Mouse (Mus musculus): ENCODE data around the gene Apobec3.
"Not testable (repeated sequence)": the region's sequence is repeated elsewhere in the genome, so short reads cannot be mapped to it uniquely, and the experiment has no call there.

Apobec3 gene

GRCm38 (mm10) chr15:79927637-79928122 lies 36.2 kb downstream of the Apobec3 start:
- peak; percentile 82 for DNase-seq (ENCODE audit: extremely low spot score, low spot score)

GRCm38 (mm10) chr15:79928316-79928715 lies 36.9 kb downstream of the Apobec3 start:
- DNase-seq (ENCODE audit: extremely low spot score, low spot score), result no peak

- no peak for DNase-seq (ENCODE audit: extremely low spot score, low spot score)
Measured at GRCm38 (mm10) chr15:79928736-79929135, 37.3 kb downstream of the Apobec3 start.

GRCm38 (mm10) chr15:79929734-79930133 lies 38.3 kb downstream of the Apobec3 start:
- DNase-seq (ENCODE audit: extremely low spot score, low spot score), result no peak

- DNase-seq (ENCODE audit: extremely low spot score, low spot score), result no peak
Measured at GRCm38 (mm10) chr15:79931496-79932141, 40.2 kb downstream of the Apobec3 start.

GRCm38 (mm10) chr15:79932323-79932987 lies 41.0 kb downstream of the Apobec3 start:
- peak; percentile 81 for DNase-seq (ENCODE audit: extremely low spot score, low spot score)

- no peak for DNase-seq (ENCODE audit: extremely low spot score, low spot score)
Measured at GRCm38 (mm10) chr15:79933052-79933669, 41.7 kb downstream of the Apobec3 start.

- DNase-seq (ENCODE audit: extremely low spot score, low spot score), result no peak
Measured at GRCm38 (mm10) chr15:79933670-79934514, 42.4 kb downstream of the Apobec3 start.

- DNase-seq (ENCODE audit: extremely low spot score, low spot score), result no peak
Measured at GRCm38 (mm10) chr15:79934776-79935175, 43.3 kb downstream of the Apobec3 start.

GRCm38 (mm10) chr15:79935654-79936373 lies 44.4 kb downstream of the Apobec3 start:
- DNase-seq (ENCODE audit: extremely low spot score, low spot score), result no peak

GRCm38 (mm10) chr15:79936374-79936751 lies 44.9 kb downstream of the Apobec3 start:
- DNase-seq (ENCODE audit: extremely low spot score, low spot score), result no peak

- DNase-seq (ENCODE audit: extremely low spot score, low spot score), result no peak
Measured at GRCm38 (mm10) chr15:79939020-79939419, 47.6 kb downstream of the Apobec3 start.

GRCm38 (mm10) chr15:79939501-79939900 lies 48.0 kb downstream of the Apobec3 start:
- DNase-seq (ENCODE audit: extremely low spot score, low spot score), result not testable (repeated sequence)

- no peak for DNase-seq (ENCODE audit: extremely low spot score, low spot score)
Measured at GRCm38 (mm10) chr15:79939913-79940312, 48.5 kb downstream of the Apobec3 start.

- no peak for DNase-seq (ENCODE audit: extremely low spot score, low spot score)
Measured at GRCm38 (mm10) chr15:79940932-79941331, 49.5 kb downstream of the Apobec3 start.

GRCm38 (mm10) chr15:79942541-79942940 lies 51.1 kb downstream of the Apobec3 start:
- DNase-seq (ENCODE audit: extremely low spot score, low spot score), result no peak

GRCm38 (mm10) chr15:79943584-79943983 lies 52.1 kb downstream of the Apobec3 start:
- no peak for DNase-seq (ENCODE audit: extremely low spot score, low spot score)

- DNase-seq (ENCODE audit: extremely low spot score, low spot score), result no peak
Measured at GRCm38 (mm10) chr15:79944948-79945347, 53.5 kb downstream of the Apobec3 start.

- DNase-seq (ENCODE audit: extremely low spot score, low spot score), result peak; percentile 91
Measured at GRCm38 (mm10) chr15:79946022-79946421, 54.6 kb downstream of the Apobec3 start.

GRCm38 (mm10) chr15:79946790-79947189 lies 55.3 kb downstream of the Apobec3 start:
- no peak for DNase-seq (ENCODE audit: extremely low spot score, low spot score)

GRCm38 (mm10) chr15:79947681-79948080 lies 56.2 kb downstream of the Apobec3 start:
- no peak for DNase-seq (ENCODE audit: extremely low spot score, low spot score)

All from neural tube, embryonic 10.5 days (tissue).